Mouse (Mus musculus) heart, embryonic 11.5 days (tissue): Measurements from ENCODE around the gene Cdc42ep1. TPM values are rescaled to one million over a fixed set of nuclear protein-coding genes. Genes with fewer than 3 reads are reported as not detected.

Experiments used
- ATAC-seq: fragments of 200-750 bp; cut with Nextera tagmentation; replicated peaks from 2 replicates; pipeline ENCODE4 v1.8.0; 2017; ENCODE audit warnings: moderate library complexity; ENCODE audit not compliant: insufficient number of reproducible peaks, low FRiP score, low TSS enrichment
- H3K27ac ChIP-seq: fragments of 300-500 bp; sonication (generic); 2 replicates; pipeline ENCODE4 v1.5.1; 2014; ENCODE audit warnings: mild to moderate bottlenecking, low read depth, low read length
- H3K27me3 ChIP-seq: fragments of 300-500 bp; sonication (generic); 2 replicates; pipeline ENCODE4 v1.6.1; 2014; ENCODE audit warnings: mild to moderate bottlenecking, low read length, mixed read lengths; ENCODE audit not compliant: control insufficient read depth, insufficient read depth
- H3K36me3 ChIP-seq: fragments of 300-500 bp; sonication (generic); 2 replicates; pipeline ENCODE4 v1.6.1; 2014; ENCODE audit warnings: mild to moderate bottlenecking, low read length, moderate library complexity, mixed read lengths; ENCODE audit not compliant: control insufficient read depth, insufficient read depth
- H3K4me1 ChIP-seq: fragments of 300-500 bp; sonication (generic); 2 replicates; pipeline ENCODE4 v1.6.1; 2014; ENCODE audit warnings: low read length; ENCODE audit not compliant: control insufficient read depth, insufficient read depth
- H3K4me2 ChIP-seq: fragments of 300-500 bp; sonication (generic); 2 replicates; pipeline ENCODE4 v1.6.1; 2014; ENCODE audit warnings: mild to moderate bottlenecking, moderate library complexity
- H3K4me3 ChIP-seq: fragments of 300-500 bp; sonication (generic); 2 replicates; pipeline ENCODE4 v1.5.1; 2014; ENCODE audit warnings: low read depth, low read length
- H3K9ac ChIP-seq: fragments of 300-500 bp; sonication (generic); 2 replicates; pipeline ENCODE4 v1.6.1; 2014; ENCODE audit warnings: mild to moderate bottlenecking, low read depth, low read length, moderate library complexity
- H3K9me3 ChIP-seq: fragments of 300-500 bp; sonication (generic); replicated peaks from 2 replicates; pipeline ENCODE4 v1.6.1; 2016; ENCODE audit warnings: low read length; ENCODE audit not compliant: control insufficient read depth
- WGBS: fragments of 180-500 bp; shearing (Covaris S2); extraction: QIAGEN DNeasy Blood & Tissue Kit; methylation state at CpG from one replicate; pipeline ENCODE4 v1.1.7; 2014; ENCODE audit not compliant: insufficient replicate concordance; 5-methylcytosine and 5-hydroxymethylcytosine counted together
- polyA plus RNA-seq: library from polyadenylated mRNA; unstranded; fragments of >200 nt; fragmentation: Nextera tagmentation; extraction: Ambion mirVana; gene quantifications from 2 replicates; pipeline ENCODE4 v1.2.1, GENCODE M21; 2014

The Cdc42ep1 gene
- 24.1 and 29.7 TPM in 2 replicates for polyA plus RNA-seq

DNA sequence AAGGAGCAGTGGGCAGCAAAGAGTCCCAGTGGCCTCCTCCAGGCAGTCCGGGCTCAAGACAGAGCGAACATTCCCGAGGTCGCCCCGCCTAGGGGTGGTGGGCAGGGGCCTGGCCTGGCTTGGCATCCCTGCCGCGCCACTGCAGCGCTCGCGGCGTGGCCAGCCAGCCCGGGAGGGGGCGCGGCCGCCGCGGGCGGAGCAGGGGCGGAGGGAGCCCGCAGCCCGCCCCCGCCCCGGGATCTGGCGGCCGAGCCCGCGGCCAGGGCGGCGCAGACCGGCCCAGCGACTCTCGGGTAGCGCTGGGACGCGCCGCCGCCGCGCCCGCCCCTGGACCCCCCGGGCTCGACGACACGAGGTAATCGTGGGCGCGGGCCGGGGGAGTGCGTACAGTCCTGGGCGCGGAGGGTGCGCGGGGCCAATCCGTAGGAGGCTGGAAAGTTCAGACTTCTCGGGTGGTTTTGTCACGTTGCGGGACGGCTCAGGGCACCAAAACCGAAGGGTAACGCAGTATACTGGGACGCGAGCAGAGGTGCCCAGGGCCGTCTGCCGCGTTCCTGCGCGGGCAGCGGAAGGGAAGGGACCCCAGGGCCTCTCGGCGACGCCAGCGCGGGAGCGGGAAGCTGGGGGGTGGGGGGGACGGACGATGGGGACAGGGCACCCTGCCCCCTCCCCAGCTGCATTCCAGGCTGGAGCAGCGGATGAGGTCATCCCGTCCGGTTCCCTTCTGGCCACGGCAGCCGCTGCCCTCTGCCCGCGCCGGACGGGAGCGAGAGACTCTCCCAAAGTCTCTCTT is at the start of gene Cdc42ep1:
Gene Cdc42ep1, plus strand, starts transcription at position 254 of the 793 bp plus-strand sequence.
- H3K4me1 ChIP-seq: peaks cover 41% of the 10 kb centered on the region
- peak within 1 kb of the TSS; percentile 70 for H3K4me3 ChIP-seq
- peak within 1 kb of the TSS; percentile 93 for H3K27ac ChIP-seq
- H3K9ac ChIP-seq: peak within 1 kb of the TSS; percentile 91
- ATAC-seq: peak; percentile 77
- WGBS: under 1% methylated on average over 76 of the region's 86 CpGs
- peak within 1 kb of the TSS; percentile 78 for H3K4me2 ChIP-seq
- no peaks in the 10 kb centered on the region for H3K36me3 ChIP-seq
- peaks cover 4% of the 10 kb centered on the region for H3K27me3 ChIP-seq
- no peaks in the 10 kb centered on the region for H3K9me3 ChIP-seq

- Histone ChIP-seq H3K4me1 (peaks cover 8% of the 10 kb centered on the region), H3K4me3 (no peak overlapping the region), H3K9ac (no peak overlapping the region), H3K27me3 (peaks cover 17% of the 10 kb centered on the region), H3K9me3 (no peaks in the 10 kb centered on the region), H3K27ac (no peak overlapping the region), H3K4me2 (no peak overlapping the region), H3K36me3 (no peaks in the 10 kb centered on the region)
- 46% methylated on average over 25 of the region's 25 CpGs for WGBS
- no peak for ATAC-seq
These were observed 46.0 kb upstream of the Cdc42ep1 start for GRCm38 (mm10) chr15:78796196-78797059.

DNA sequence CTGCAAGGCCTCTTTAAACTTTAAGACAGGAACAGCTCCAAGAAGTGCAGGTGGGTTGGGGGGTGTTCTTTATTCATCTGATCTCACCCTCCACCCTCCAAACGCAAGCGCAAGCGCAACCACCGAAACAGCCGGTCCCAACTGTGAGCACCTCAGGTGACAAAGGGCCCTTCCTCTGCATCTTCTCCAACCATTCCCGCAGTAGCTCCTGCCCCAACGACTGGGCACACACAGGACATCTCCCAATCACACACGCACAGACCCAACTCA is 45.4 kb upstream of the Cdc42ep1 start:
- Histone ChIP-seq H3K36me3 (no peaks in the 10 kb centered on the region), H3K27me3 (peaks cover 22% of the 10 kb centered on the region), H3K4me1 (peaks cover 8% of the 10 kb centered on the region), H3K27ac (no peak overlapping the region), H3K4me3 (no peak overlapping the region), H3K9ac (no peak overlapping the region), H3K9me3 (no peaks in the 10 kb centered on the region), H3K4me2 (no peak overlapping the region)
- 85% methylated on average over 8 of the region's 8 CpGs for WGBS
- no peak for ATAC-seq

DNA sequence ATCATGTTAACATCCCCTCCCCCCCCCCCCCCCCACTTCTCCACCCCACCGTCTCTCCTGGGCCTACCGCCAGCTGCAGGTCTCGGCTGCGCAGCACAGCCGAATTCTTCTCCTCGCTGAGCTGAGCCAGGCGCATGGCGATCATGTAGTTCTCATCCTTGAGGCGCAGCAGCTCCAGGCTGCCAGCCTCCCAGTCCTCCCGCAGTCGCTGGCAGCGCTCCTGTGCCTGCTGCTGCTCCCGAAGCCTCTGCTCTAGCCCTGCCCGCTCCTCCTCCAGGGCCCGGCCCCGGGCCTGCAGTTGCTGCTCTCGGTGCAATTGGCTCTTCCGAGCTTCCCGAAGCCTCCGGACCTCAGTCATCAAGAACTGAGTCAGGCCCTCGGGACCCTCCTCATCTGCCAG is 43.4 kb upstream of the Cdc42ep1 start:
- ATAC-seq: no peak
- Histone ChIP-seq H3K4me1 (peaks cover 24% of the 10 kb centered on the region), H3K27ac (no peak overlapping the region), H3K4me2 (no peak overlapping the region), H3K9ac (no peak overlapping the region), H3K4me3 (no peak overlapping the region), H3K27me3 (peaks cover 32% of the 10 kb centered on the region), H3K36me3 (no peaks in the 10 kb centered on the region), H3K9me3 (no peaks in the 10 kb centered on the region)
- WGBS: 56% methylated on average over 21 of the region's 21 CpGs

GRCm38 (mm10) chr15:78801571-78801970 is 40.9 kb upstream of the Cdc42ep1 start:
- peaks cover 36% of the 10 kb centered on the region for H3K27me3 ChIP-seq
- no peak overlapping the region for H3K9ac ChIP-seq
- H3K36me3 ChIP-seq: no peaks in the 10 kb centered on the region
- 74% methylated on average over 9 of the region's 9 CpGs for WGBS
- ATAC-seq: no peak
- peaks cover 24% of the 10 kb centered on the region for H3K4me1 ChIP-seq
- H3K4me3 ChIP-seq: peak overlapping the region; percentile 69; the same call in 1 of the 2 replicates
- no peak overlapping the region for H3K27ac ChIP-seq
- peak overlapping the region; percentile 96 for H3K4me2 ChIP-seq
- no peaks in the 10 kb centered on the region for H3K9me3 ChIP-seq

GRCm38 (mm10) chr15:78801971-78802741 is 40.3 kb upstream of the Cdc42ep1 start:
- Histone ChIP-seq H3K9me3 (no peaks in the 10 kb centered on the region), H3K4me2 (peak overlapping the region; percentile 96), H3K9ac (peak overlapping the region; percentile 81), H3K36me3 (no peaks in the 10 kb centered on the region), H3K27me3 (peaks cover 36% of the 10 kb centered on the region), H3K4me1 (peaks cover 28% of the 10 kb centered on the region), H3K4me3 (peak overlapping the region; percentile 69), H3K27ac (peak overlapping the region; percentile 68)
- 5% methylated on average over 67 of the region's 67 CpGs for WGBS
- ATAC-seq: no peak

DNA sequence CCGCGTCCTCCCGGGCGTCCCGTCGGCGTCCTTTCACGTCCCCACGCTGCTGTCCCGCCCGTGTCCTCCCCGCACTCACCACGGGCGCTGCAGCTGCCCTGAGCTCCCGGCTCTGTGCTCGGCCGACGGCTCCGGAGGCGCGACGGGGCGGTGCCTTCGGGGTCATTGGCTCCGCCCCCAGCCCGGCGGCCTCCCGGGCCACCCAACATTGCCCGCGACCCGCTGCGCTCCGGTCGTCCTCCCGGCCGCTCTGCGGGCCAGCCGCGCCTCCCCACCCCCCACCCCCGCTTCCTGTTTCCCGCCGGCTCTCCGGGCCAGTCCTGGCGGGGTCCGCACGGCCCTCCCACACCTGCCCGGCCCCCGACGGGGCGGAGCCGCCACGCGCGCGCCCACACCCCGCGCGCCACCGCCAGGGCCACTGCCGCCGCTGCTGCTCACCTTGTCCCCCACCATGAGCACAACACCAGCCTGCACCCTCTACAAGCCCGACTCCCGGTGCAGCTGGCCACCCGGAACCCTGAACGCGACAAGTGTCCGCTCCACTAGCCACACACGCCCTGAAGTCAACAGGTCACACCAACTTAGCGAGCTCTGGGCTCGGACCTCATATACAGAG is 39.5 kb upstream of the Cdc42ep1 start, which contains the start of gene Card10:
Gene Card10, minus strand, starts transcription at position 267 of the 616 bp plus-strand sequence.
- Histone ChIP-seq H3K4me1 (peaks cover 28% of the 10 kb centered on the region), H3K36me3 (no peaks in the 10 kb centered on the region), H3K9ac (peak within 1 kb of the TSS; percentile 81), H3K27me3 (peaks cover 33% of the 10 kb centered on the region), H3K4me2 (peak within 1 kb of the TSS; percentile 96), H3K4me3 (peak within 1 kb of the TSS; percentile 69), H3K9me3 (no peaks in the 10 kb centered on the region), H3K27ac (peak within 1 kb of the TSS; percentile 68)
- ATAC-seq: peak; percentile 59; the same call in 1 of the 2 replicates
- WGBS: under 1% methylated on average over 69 of the region's 70 CpGs

DNA sequence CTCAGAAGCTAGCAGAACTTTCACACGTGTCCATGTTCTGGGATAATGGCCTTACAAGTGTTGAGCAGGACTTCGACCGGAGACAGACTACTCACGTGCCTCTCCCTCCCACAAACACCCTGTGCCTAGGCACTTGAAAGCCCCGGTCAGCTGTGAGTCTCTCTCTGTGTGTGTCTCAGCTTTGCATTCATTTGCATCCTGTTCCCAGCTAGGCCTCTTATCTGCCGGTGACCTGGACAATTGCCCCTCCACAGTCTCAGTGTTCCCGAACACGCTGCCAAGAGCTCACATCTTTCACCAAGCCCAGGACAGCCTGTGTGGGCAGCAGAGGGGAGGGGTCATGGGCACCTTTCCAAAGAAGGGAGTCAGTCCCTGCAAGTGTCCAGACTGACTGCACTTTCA is 38.9 kb upstream of the Cdc42ep1 start:
- Histone ChIP-seq H3K27me3 (peaks cover 27% of the 10 kb centered on the region), H3K4me1 (peaks cover 28% of the 10 kb centered on the region), H3K9ac (no peak overlapping the region), H3K36me3 (no peaks in the 10 kb centered on the region), H3K9me3 (no peaks in the 10 kb centered on the region), H3K4me3 (no peak overlapping the region), H3K4me2 (peak overlapping the region; percentile 96), H3K27ac (no peak overlapping the region)
- 3% methylated on average over 8 of the region's 8 CpGs for WGBS
- no peak for ATAC-seq
